Mouse (Mus musculus) midbrain, embryonic 10.5 days (tissue): ENCODE measurements around the gene Dnm1. TPM values are rescaled to one million over a fixed set of nuclear protein-coding genes. Genes with fewer than 3 reads are reported as not detected.
"Not testable (repeated sequence)": the region's sequence is repeated elsewhere in the genome, so short reads cannot be mapped to it uniquely, and the experiment has no call there.

Experiments used
- DNase-seq: peaks from one replicate; pipeline ENCODE4 v3.0.0-alpha.2; 2017; ENCODE audit warnings: low spot score
- H3K27ac ChIP-seq: fragments of 300-500 bp; sonication (generic); replicated peaks from 2 replicates; pipeline ENCODE4 v1.5.1; 2016; ENCODE audit warnings: mild to moderate bottlenecking
- H3K27me3 ChIP-seq: fragments of 300-500 bp; sonication (generic); 2 replicates; pipeline ENCODE4 v1.6.1; 2016; ENCODE audit warnings: low read depth, mild to moderate bottlenecking; ENCODE audit not compliant: poor library complexity, severe bottlenecking
- H3K36me3 ChIP-seq: fragments of 300-500 bp; sonication (generic); 2 replicates; pipeline ENCODE4 v1.6.1; 2016; ENCODE audit warnings: mild to moderate bottlenecking, moderate library complexity
- H3K4me1 ChIP-seq: fragments of 300-500 bp; sonication (generic); 2 replicates; pipeline ENCODE4 v1.6.1; 2016
- H3K4me3 ChIP-seq: fragments of 300-500 bp; sonication (generic); 2 replicates; pipeline ENCODE4 v1.5.1; 2016; ENCODE audit warnings: mild to moderate bottlenecking, moderate library complexity
- H3K9me3 ChIP-seq: fragments of 300-500 bp; sonication (generic); replicated peaks from 2 replicates; pipeline ENCODE4 v1.6.1; 2016; ENCODE audit warnings: mild to moderate bottlenecking
- WGBS: fragments of 180-500 bp; shearing (Covaris S2); methylation state at CpG from one replicate; pipeline ENCODE4 v1.1.7; 2016; 5-methylcytosine and 5-hydroxymethylcytosine counted together
- polyA plus RNA-seq: library from polyadenylated mRNA; unstranded; fragments of >200 nt; fragmentation: Nextera tagmentation; extraction: Ambion mirVana; gene quantifications from 2 replicates; pipeline ENCODE4 v1.2.1, GENCODE M21; 2016

Gene Dnm1
- polyA plus RNA-seq, 1 experiment from 2014 or later, result 9.0 TPM

DNA sequence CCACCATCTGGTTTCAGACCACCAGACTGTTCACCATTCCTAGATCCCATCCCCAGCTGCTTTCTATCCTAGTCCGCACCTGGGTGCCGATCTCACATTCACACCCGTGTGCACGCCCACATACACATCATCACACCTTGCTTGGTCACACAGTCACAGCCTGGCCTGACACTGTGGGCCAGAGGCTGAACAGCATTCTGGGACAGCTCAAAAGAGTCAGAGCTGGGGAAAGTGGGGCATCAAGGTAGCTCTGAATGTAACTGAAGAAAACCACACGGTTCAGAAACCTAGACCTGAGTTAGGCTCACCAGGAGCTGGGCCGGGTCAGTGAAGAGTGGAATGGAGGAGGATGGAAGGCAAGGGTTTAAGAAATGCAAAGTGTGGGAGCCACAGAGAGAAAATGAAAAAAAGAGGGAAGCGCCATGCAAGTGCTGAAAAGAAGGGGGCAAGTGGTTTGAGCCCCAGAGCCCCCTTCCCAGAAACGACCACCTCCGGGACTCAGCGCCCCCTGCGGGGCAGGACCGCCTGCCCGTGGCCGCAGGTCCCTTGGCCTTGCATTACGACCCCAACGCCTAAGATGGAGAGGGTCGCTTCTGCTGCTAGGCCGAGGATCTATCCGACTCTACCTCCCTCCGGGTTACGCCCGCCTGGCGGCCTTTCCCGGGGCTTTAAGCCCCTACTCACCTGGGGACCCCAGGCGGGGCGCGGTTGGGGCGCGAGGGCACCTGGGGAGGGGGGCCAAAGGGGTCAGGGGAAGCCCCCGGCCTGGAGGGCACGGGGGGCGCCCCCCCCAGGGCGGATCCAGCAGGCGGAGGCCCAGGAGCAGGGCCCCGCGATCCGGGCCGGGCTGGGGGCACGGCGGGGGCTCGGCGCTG, 41.5 kb downstream of the Dnm1 start:
- H3K27ac ChIP-seq, result peak overlapping the region; percentile 85
- peak overlapping the region; percentile 83 for H3K4me3 ChIP-seq
- no peaks in the 10 kb centered on the region for H3K9me3 ChIP-seq
- peaks cover 67% of the 10 kb centered on the region for H3K27me3 ChIP-seq
- WGBS, result 11% methylated on average over 41 of the region's 42 CpGs
- H3K36me3 ChIP-seq, result peaks cover 40% of the 10 kb centered on the region
- no peak for DNase-seq
- peaks cover 45% of the 10 kb centered on the region for H3K4me1 ChIP-seq

- Histone ChIP-seq H3K27ac (no peak overlapping the region), H3K36me3 (peaks cover 54% of the 10 kb centered on the region), H3K4me3 (no peak overlapping the region), H3K9me3 (no peaks in the 10 kb centered on the region), H3K4me1 (peaks cover 32% of the 10 kb centered on the region), H3K27me3 (peaks cover 54% of the 10 kb centered on the region)
- 91% methylated on average over 18 of the region's 18 CpGs for WGBS
- no peak for DNase-seq
These were observed 42.9 kb downstream of the Dnm1 start for GRCm38 (mm10) chr2:32310096-32310845.

GRCm38 (mm10) chr2:32308870-32309568, 44.1 kb downstream of the Dnm1 start:
- peaks cover 28% of the 10 kb centered on the region for H3K4me1 ChIP-seq
- H3K9me3 ChIP-seq, result no peaks in the 10 kb centered on the region
- no peak for DNase-seq
- peaks cover 61% of the 10 kb centered on the region for H3K36me3 ChIP-seq
- no peak overlapping the region for H3K4me3 ChIP-seq
- peaks cover 43% of the 10 kb centered on the region for H3K27me3 ChIP-seq
- 88% methylated on average over 16 of the region's 16 CpGs for WGBS
- H3K27ac ChIP-seq, result no peak overlapping the region

GRCm38 (mm10) chr2:32307941-32308760, 45.0 kb downstream of the Dnm1 start:
- peaks cover 70% of the 10 kb centered on the region for H3K36me3 ChIP-seq

GRCm38 (mm10) chr2:32307247-32307798, 45.8 kb downstream of the Dnm1 start:
- WGBS, result 92% methylated on average over 6 of the region's 6 CpGs
- Histone ChIP-seq H3K4me1 (peaks cover 23% of the 10 kb centered on the region), H3K36me3 (peaks cover 78% of the 10 kb centered on the region), H3K4me3 (no peak overlapping the region), H3K9me3 (no peaks in the 10 kb centered on the region), H3K27me3 (peaks cover 26% of the 10 kb centered on the region), H3K27ac (no peak overlapping the region)
- no peak for DNase-seq

More at GRCm38 (mm10) chr2:32307941-32308760, 45.0 kb downstream of the Dnm1 start:
- DNase-seq, result peak; percentile 64
- H3K27ac ChIP-seq, result no peak overlapping the region
- 53% methylated on average over 8 of the region's 8 CpGs for WGBS
- peaks cover 35% of the 10 kb centered on the region for H3K27me3 ChIP-seq
- H3K4me3 ChIP-seq, result no peak overlapping the region
- no peaks in the 10 kb centered on the region for H3K9me3 ChIP-seq
- H3K4me1 ChIP-seq, result peaks cover 28% of the 10 kb centered on the region

DNA sequence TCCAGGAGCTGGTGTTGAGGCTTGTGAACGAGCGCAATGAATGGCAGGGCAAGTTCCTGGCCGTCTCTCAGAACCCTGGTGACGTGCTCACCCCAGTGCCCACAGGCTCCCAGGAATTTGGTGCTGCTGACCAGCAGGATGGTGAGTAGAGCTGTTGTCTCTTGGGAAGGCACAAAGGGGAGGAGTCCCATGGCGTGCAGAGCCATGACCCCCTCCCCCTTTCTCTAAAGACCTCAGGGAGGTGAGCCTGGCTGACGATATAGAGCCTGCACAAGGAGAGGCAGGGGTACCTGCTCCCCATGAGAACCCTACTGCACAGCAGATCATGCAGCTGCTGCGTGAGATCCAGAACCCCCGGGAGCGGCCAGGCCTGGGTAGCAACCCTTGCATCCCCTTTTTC, 47.0 kb downstream of the Dnm1 start:
- 83% methylated on average over 9 of the region's 9 CpGs for whole genome bisulfite sequencing
- peaks cover 88% of the 10 kb centered on the region for H3K36me3 ChIP-seq
- no peak for DNase-seq

GRCm38 (mm10) chr2:32305668-32306067, 47.5 kb downstream of the Dnm1 start:
- 93% methylated on average over 5 of the region's 5 CpGs for WGBS
- Histone ChIP-seq H3K9me3 (no peaks in the 10 kb centered on the region), H3K4me3 (no peak overlapping the region), H3K27me3 (peaks cover 11% of the 10 kb centered on the region), H3K36me3 (peaks cover 93% of the 10 kb centered on the region), H3K27ac (no peak overlapping the region), H3K4me1 (peaks cover 6% of the 10 kb centered on the region)
- DNase-seq, result no peak

More for the DNA sequence above, 47.0 kb downstream of the Dnm1 start:
- Histone ChIP-seq H3K4me1 (peaks cover 11% of the 10 kb centered on the region), H3K27me3 (peaks cover 16% of the 10 kb centered on the region), H3K9me3 (no peaks in the 10 kb centered on the region), H3K27ac (no peak overlapping the region), H3K4me3 (no peak overlapping the region)

- H3K9me3 ChIP-seq, result no peaks in the 10 kb centered on the region
- H3K27me3 ChIP-seq, result no peaks in the 10 kb centered on the region
- H3K4me1 ChIP-seq, result peaks cover 4% of the 10 kb centered on the region; the same call in 1 of the 2 replicates
- WGBS, result 60% methylated on average over 8 of the region's 8 CpGs
- no peak overlapping the region for H3K27ac ChIP-seq
- peaks cover 94% of the 10 kb centered on the region for H3K36me3 ChIP-seq
- no peak overlapping the region for H3K4me3 ChIP-seq
- DNase-seq, result peak; percentile 55
These were observed 48.8 kb downstream of the Dnm1 start for GRCm38 (mm10) chr2:32304145-32304832.

DNA sequence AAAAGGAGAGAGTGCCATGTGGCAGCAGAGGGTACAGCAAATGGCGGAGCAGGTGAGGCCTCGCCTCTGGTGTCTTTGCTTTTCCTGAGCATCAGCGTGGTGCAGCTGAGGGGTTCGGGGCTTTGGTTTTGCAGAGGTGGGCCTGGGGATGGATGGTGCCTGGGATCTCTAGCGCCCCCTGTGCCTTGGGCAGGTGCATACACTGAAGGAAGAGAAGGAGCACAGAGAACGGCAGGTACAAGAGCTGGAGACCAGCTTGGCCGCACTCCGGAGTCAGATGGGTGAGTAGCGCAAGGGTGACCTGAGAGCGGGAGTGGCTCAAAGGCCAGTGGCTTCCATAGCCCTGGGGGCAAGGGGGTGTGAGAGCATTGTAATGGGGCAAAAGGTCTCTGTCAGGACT, 50.2 kb downstream of the Dnm1 start:
- WGBS, result 87% methylated on average over 10 of the region's 10 CpGs
- no peak for DNase-seq

GRCm38 (mm10) chr2:32299469-32299868, 53.7 kb downstream of the Dnm1 start:
- Histone ChIP-seq H3K4me1 (no peaks in the 10 kb centered on the region; the same call in 1 of the 2 replicates), H3K9me3 (no peaks in the 10 kb centered on the region), H3K4me3 (no peak overlapping the region), H3K36me3 (peaks cover 95% of the 10 kb centered on the region), H3K27ac (no peak overlapping the region), H3K27me3 (no peaks in the 10 kb centered on the region)
- DNase-seq, result no peak
- 92% methylated on average over 4 of the region's 4 CpGs for WGBS

More for the DNA sequence above, 50.2 kb downstream of the Dnm1 start:
- no peak overlapping the region for H3K27ac ChIP-seq
- no peak overlapping the region for H3K4me3 ChIP-seq
- no peaks in the 10 kb centered on the region for H3K9me3 ChIP-seq
- no peaks in the 10 kb centered on the region for H3K27me3 ChIP-seq
- H3K36me3 ChIP-seq, result peaks cover 96% of the 10 kb centered on the region
- H3K4me1 ChIP-seq, result no peaks in the 10 kb centered on the region; the same call in 1 of the 2 replicates

DNA sequence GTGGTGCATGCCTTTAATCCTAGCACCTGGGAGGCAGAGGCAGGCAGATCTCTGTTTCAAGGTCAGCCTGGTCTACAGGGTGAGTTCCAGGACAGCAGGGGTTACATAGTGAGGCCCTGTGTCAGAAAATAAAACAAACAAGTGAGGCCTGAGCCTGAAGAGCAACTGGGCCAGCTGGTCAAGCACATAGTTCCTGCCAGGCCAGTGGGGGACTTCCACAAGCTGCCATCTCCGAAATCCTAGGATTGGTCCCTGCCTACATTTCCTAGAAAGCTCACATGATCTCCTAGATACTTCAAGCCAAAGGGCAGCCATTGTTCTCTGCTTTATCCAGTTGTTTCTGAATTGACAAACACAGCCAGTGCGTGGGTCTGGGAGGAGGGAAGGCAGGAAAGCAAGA, 57.3 kb downstream of the Dnm1 start:
- not testable (repeated sequence) for H3K4me3 ChIP-seq, H3K9me3 ChIP-seq, H3K27ac ChIP-seq, H3K27me3 ChIP-seq, DNase-seq, H3K4me1 ChIP-seq
- WGBS, result 85% methylated on average over 2 of the region's 2 CpGs
- H3K36me3 ChIP-seq, result peaks cover 78% of the 10 kb centered on the region
